Mouse (Mus musculus): Measurements from ENCODE around the gene Tmc5. TPM values are rescaled to one million over a fixed set of nuclear protein-coding genes. Genes with fewer than 3 reads are reported as not detected.

Gene Tmc5
- polyA plus RNA-seq, 1 experiment from 2014 or later: 0.17 TPM

DNA sequence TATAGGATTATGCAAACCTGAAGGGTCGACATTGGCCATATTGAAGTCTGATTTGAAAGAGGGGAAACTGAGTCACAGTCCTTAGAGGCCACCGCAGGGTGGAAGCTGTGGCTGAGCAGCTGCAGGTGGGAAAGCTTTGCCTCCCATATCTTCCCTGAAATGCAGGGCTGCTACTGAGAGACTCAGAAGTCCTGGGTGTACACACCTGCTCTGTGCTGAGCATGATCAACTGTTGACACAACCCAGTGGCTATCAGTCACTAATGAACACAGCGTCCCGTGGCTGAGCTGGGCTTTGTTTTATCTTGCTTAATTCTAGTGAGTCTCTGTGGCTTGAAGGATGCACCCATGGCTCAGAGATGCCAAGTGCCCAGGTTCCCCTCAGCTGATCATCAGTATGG is 53.0 kb downstream of the Tmc5 start:
- Histone ChIP-seq H3K36me3 (ENCODE audit: control insufficient read depth, insufficient read depth, low read length) (no peaks in the 10 kb centered on the region), H3K4me3 (ENCODE audit: low read depth, low read length) (no peak overlapping the region), H3K27me3 (ENCODE audit: control insufficient read depth, insufficient read depth, low read length) (no peaks in the 10 kb centered on the region), H3K4me1 (ENCODE audit: control insufficient read depth, insufficient read depth, low read length) (no peaks in the 10 kb centered on the region), H3K9ac (ENCODE audit: low read length) (no peak overlapping the region), H3K27ac (ENCODE audit: low read depth, low read length) (no peak overlapping the region), H3K9me3 (ENCODE audit: control insufficient read depth, low read length) (no peaks in the 10 kb centered on the region), H3K4me2 (ENCODE audit: low read depth) (no peak overlapping the region)
- ATAC-seq (ENCODE audit: insufficient read depth, low FRiP score, low TSS enrichment) (no peak), DNase-seq (ENCODE audit: low spot score) (no peak)
- 95% methylated on average over 4 of the region's 4 CpGs for WGBS

DNA sequence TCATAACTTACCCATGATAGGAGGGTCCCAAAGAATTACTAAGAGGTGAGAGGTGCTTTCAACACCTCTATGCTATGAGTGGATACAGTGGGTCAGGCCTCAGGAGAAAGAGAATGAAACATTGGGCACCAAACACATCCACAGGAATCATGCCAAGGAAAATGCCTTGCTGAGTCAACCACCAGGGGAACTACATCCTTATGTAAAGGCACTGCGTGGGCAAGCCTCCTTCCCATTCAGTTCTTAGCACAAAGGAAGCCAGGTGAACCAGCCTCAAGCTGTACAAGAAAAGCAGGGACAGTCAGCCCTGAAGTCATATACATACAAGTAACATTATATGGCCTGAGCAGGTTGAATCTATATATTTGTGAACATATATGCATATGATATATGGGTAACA is 53.8 kb downstream of the Tmc5 start:
- H3K4me1 ChIP-seq (ENCODE audit: control insufficient read depth, insufficient read depth, low read length): no peaks in the 10 kb centered on the region
- H3K27ac ChIP-seq (ENCODE audit: low read depth, low read length): no peak overlapping the region
- H3K4me3 ChIP-seq (ENCODE audit: low read depth, low read length): no peak overlapping the region
- H3K9me3 ChIP-seq (ENCODE audit: control insufficient read depth, low read length): no peaks in the 10 kb centered on the region
- no peaks in the 10 kb centered on the region for H3K27me3 ChIP-seq (ENCODE audit: control insufficient read depth, insufficient read depth, low read length)
- no peak overlapping the region for H3K4me2 ChIP-seq (ENCODE audit: low read depth)
- no peaks in the 10 kb centered on the region for H3K36me3 ChIP-seq (ENCODE audit: control insufficient read depth, insufficient read depth, low read length)
- DNase-seq (ENCODE audit: low spot score) (no peak), ATAC-seq (ENCODE audit: insufficient read depth, low FRiP score, low TSS enrichment) (no peak)
- no peak overlapping the region for H3K9ac ChIP-seq (ENCODE audit: low read length)
- 88% methylated on average over 1 of the region's 1 CpGs for WGBS

DNA sequence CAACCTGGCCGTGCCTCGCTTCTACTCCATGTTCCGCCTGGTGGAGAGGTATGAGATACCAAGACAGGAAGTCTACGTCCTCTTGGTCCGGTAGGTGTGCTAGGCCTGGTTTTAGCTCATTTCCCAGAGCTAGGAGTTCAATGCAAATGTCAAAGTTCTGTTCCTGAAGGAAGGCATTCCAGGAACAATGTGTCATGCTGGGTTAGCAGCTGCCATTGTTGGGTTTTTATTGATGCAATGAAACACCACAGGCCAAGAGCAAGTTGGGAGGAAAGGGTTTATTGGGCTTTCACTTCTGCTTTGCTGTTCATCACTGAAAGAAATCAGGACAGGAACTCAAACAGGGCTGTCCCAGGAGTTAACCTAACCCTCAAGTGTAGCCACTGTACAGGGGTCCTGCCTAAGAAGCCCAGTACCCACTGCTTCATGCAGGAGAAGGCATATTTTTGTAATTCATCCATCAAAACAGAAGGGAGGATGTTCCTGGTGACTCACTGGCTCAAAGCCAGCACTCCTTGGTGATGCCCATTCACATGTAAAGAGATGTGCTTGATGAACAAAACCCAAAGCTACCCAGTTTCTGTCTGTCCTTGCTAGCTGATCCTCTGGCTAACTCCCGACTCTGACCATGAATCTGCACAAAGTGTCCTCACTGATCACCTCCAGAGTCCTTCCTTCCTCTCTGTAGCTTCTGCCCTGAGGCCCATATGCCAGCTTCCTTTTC is 55.6 kb downstream of the Tmc5 start:
- Histone ChIP-seq H3K27me3 (ENCODE audit: control insufficient read depth, insufficient read depth, low read length) (no peaks in the 10 kb centered on the region), H3K4me3 (ENCODE audit: low read depth, low read length) (no peak overlapping the region), H3K4me2 (ENCODE audit: low read depth) (no peak overlapping the region), H3K9me3 (ENCODE audit: control insufficient read depth, low read length) (no peaks in the 10 kb centered on the region), H3K27ac (ENCODE audit: low read depth, low read length) (no peak overlapping the region), H3K36me3 (ENCODE audit: control insufficient read depth, insufficient read depth, low read length) (no peaks in the 10 kb centered on the region), H3K4me1 (ENCODE audit: control insufficient read depth, insufficient read depth, low read length) (no peaks in the 10 kb centered on the region), H3K9ac (ENCODE audit: low read length) (no peak overlapping the region)
- DNase-seq (ENCODE audit: low spot score) (no peak), ATAC-seq (ENCODE audit: insufficient read depth, low FRiP score, low TSS enrichment) (no peak)
- 87% methylated on average over 6 of the region's 6 CpGs for WGBS

DNA sequence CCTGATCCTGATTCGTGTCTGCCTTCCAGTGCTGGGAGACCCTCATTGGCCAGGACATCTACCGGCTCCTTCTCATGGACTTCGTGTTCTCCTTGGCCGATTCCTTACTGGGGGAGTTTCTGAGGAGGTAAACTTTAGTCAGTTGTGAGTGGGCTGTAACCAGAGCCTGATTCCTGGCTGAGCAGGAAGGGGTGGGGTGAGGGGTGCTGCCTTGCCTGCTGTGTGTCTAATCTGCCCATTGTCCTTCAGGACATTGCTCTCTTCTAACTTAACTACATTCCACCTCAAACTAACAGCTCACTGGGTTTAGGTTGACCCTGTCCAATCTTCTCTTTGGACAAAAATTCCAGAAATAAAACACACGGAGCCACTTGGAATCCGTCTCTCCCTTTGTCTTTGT is 59.6 kb downstream of the Tmc5 start:
- DNase-seq (ENCODE audit: low spot score) (no peak), ATAC-seq (ENCODE audit: insufficient read depth, low FRiP score, low TSS enrichment) (no peak)
- no peaks in the 10 kb centered on the region for H3K4me1 ChIP-seq (ENCODE audit: control insufficient read depth, insufficient read depth, low read length)
- no peaks in the 10 kb centered on the region for H3K27me3 ChIP-seq (ENCODE audit: control insufficient read depth, insufficient read depth, low read length)
- H3K9ac ChIP-seq (ENCODE audit: low read length): no peak overlapping the region
- H3K36me3 ChIP-seq (ENCODE audit: control insufficient read depth, insufficient read depth, low read length): no peaks in the 10 kb centered on the region
- no peaks in the 10 kb centered on the region for H3K9me3 ChIP-seq (ENCODE audit: control insufficient read depth, low read length)
- H3K27ac ChIP-seq (ENCODE audit: low read depth, low read length): no peak overlapping the region
- no peak overlapping the region for H3K4me2 ChIP-seq (ENCODE audit: low read depth)
- H3K4me3 ChIP-seq (ENCODE audit: low read depth, low read length): no peak overlapping the region
- WGBS: 45% methylated on average over 6 of the region's 6 CpGs

DNA sequence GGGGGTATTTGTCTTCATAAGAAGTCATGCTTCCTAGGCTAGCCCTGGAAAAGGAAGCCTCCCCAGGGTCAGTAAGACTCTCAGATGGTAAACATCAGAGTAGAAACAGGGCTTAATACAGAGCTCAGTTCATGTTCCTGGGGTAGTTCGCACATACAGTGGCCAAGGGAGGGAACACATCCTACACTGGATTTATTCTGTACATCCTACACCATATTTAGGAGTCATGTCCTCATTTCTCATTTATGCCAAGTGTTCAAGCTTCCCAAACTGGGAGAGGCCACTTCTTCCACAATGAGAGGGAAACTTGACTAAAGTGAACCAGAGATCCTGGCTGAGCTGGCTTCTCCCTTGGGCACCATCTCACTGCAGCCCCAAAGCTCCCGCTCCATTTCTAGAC is 70.7 kb downstream of the Tmc5 start:
- H3K27ac ChIP-seq (ENCODE audit: low read depth, low read length): no peak overlapping the region
- no peak overlapping the region for H3K4me3 ChIP-seq (ENCODE audit: low read depth, low read length)
- DNase-seq (ENCODE audit: low spot score) (no peak), ATAC-seq (ENCODE audit: insufficient read depth, low FRiP score, low TSS enrichment) (no peak)
- H3K27me3 ChIP-seq (ENCODE audit: control insufficient read depth, insufficient read depth, low read length): no peaks in the 10 kb centered on the region
- no peaks in the 10 kb centered on the region for H3K9me3 ChIP-seq (ENCODE audit: control insufficient read depth, low read length)
- no peaks in the 10 kb centered on the region for H3K36me3 ChIP-seq (ENCODE audit: control insufficient read depth, insufficient read depth, low read length)
- H3K4me2 ChIP-seq (ENCODE audit: low read depth): no peak overlapping the region
- no peak overlapping the region for H3K9ac ChIP-seq (ENCODE audit: low read length)
- 95% methylated on average over 2 of the region's 2 CpGs for WGBS
- H3K4me1 ChIP-seq (ENCODE audit: control insufficient read depth, insufficient read depth, low read length): no peaks in the 10 kb centered on the region

DNA sequence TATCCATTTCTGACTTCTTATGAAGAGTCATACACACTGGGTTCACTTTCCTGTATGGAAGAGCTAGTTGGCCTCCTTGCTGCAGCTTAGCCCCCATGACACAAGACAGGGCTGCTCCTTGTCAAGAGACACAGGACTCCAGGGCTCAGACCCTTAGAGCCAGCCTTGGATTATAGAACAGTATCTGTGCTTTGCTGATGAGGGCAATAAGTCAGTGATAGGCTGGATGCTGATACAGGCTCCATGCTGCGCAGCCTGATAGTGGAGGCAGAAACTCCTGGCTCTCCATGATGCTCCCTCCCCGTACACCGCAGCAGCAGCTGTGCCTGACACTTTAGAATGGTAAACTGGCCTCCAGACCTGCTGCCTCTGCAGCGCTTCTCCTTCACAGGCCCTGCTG is 73.0 kb downstream of the Tmc5 start:
- Histone ChIP-seq H3K36me3 (ENCODE audit: control insufficient read depth, insufficient read depth, low read length) (no peaks in the 10 kb centered on the region), H3K4me2 (ENCODE audit: low read depth) (no peak overlapping the region), H3K4me1 (ENCODE audit: control insufficient read depth, insufficient read depth, low read length) (no peaks in the 10 kb centered on the region), H3K4me3 (ENCODE audit: low read depth, low read length) (no peak overlapping the region), H3K9me3 (ENCODE audit: control insufficient read depth, low read length) (no peaks in the 10 kb centered on the region), H3K27ac (ENCODE audit: low read depth, low read length) (no peak overlapping the region), H3K27me3 (ENCODE audit: control insufficient read depth, insufficient read depth, low read length) (no peaks in the 10 kb centered on the region), H3K9ac (ENCODE audit: low read length) (no peak overlapping the region)
- ATAC-seq (ENCODE audit: insufficient read depth, low FRiP score, low TSS enrichment) (no peak), DNase-seq (ENCODE audit: low spot score) (no peak)
- 66% methylated on average over 4 of the region's 4 CpGs for WGBS

DNA sequence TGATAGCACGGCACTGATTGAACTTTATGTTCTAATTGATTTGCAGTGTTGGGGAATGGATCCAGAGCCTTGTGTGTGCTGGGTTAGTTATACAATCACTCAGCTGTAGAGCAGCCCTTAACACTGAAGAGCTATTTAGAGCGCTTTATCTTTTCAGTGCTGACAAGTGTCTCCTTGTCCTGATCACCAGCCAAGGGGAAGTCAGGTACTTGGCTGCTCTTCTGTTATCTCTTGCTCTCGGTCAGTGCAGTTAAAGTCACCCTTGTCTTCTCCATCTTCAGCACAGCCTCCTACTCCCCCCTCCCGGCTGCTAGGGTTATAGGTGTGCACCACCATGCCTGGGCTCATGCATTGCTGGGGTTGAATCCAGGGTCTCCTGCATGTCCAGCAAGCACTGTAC is 79.7 kb downstream of the Tmc5 start:
- no peak overlapping the region for H3K27ac ChIP-seq (ENCODE audit: low read depth, low read length)
- DNase-seq (ENCODE audit: low spot score): no peak
- H3K27me3 ChIP-seq (ENCODE audit: control insufficient read depth, insufficient read depth, low read length): no peaks in the 10 kb centered on the region
- no peaks in the 10 kb centered on the region for H3K36me3 ChIP-seq (ENCODE audit: control insufficient read depth, insufficient read depth, low read length)
- H3K4me3 ChIP-seq (ENCODE audit: low read depth, low read length): no peak overlapping the region
- no peak overlapping the region for H3K4me2 ChIP-seq (ENCODE audit: low read depth)
- H3K9me3 ChIP-seq (ENCODE audit: control insufficient read depth, low read length): no peaks in the 10 kb centered on the region
- no peak overlapping the region for H3K9ac ChIP-seq (ENCODE audit: low read length)
- WGBS: 93% methylated on average over 4 of the region's 4 CpGs
- H3K4me1 ChIP-seq (ENCODE audit: control insufficient read depth, insufficient read depth, low read length): no peaks in the 10 kb centered on the region
- no peak for ATAC-seq (ENCODE audit: insufficient read depth, low FRiP score, low TSS enrichment)

DNA sequence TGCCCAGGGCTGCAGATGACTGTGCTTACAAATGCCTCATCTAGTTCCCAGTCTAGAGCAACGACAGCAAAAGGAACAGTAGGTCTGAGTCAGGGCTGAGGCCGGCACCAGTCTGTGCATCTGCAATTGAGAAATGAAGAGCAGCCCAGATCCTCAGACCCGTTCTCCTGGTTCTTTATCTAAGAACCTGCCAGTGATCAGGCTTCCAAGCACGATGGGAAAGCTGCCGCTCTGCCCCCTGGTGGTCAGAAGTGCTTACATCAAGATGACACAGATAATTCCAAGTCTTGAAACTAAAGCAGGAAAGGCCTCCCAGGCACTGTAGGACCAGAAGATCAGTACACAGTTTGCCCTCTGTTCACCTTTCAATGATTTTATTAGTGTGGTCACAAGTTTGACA is 91.1 kb downstream of the Tmc5 start:
- Histone ChIP-seq H3K4me2 (ENCODE audit: low read depth) (no peak overlapping the region), H3K36me3 (ENCODE audit: control insufficient read depth, insufficient read depth, low read length) (peaks cover 12% of the 10 kb centered on the region), H3K9ac (ENCODE audit: low read length) (no peak overlapping the region), H3K4me1 (ENCODE audit: control insufficient read depth, insufficient read depth, low read length) (no peaks in the 10 kb centered on the region), H3K27ac (ENCODE audit: low read depth, low read length) (no peak overlapping the region), H3K27me3 (ENCODE audit: control insufficient read depth, insufficient read depth, low read length) (no peaks in the 10 kb centered on the region), H3K9me3 (ENCODE audit: control insufficient read depth, low read length) (no peaks in the 10 kb centered on the region), H3K4me3 (ENCODE audit: low read depth, low read length) (no peak overlapping the region)
- 0 out of 2 replicates have a peak, but pooled peaks have one; percentile 23 for ATAC-seq (ENCODE audit: insufficient read depth, low FRiP score, low TSS enrichment)
- DNase-seq (ENCODE audit: low spot score): peak; percentile 84
- WGBS: 38% methylated on average over 5 of the region's 5 CpGs

DNA sequence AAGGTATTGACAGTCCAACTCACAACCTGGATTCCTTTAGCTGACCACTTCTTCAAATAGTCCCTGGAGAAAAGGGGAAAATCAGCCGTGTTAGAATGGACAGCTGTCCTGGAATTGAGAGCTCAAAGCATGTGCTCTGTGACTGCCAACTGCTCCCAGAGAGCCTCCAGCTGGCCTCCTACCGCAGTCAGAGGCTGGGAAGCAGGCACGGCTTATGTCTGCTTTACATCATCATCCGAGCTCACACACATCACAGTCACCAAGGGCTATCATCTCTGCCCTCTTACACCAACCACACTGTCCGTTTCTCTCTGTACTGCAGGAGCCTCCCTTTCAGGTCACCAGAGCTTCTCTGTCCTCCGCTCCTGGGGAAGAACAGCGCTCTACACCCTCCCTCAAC is 92.0 kb downstream of the Tmc5 start:
- H3K4me3 ChIP-seq (ENCODE audit: low read depth, low read length): no peak overlapping the region
- no peak overlapping the region for H3K9ac ChIP-seq (ENCODE audit: low read length)
- WGBS: 90% methylated on average over 7 of the region's 7 CpGs
- H3K27me3 ChIP-seq (ENCODE audit: control insufficient read depth, insufficient read depth, low read length): no peaks in the 10 kb centered on the region
- H3K9me3 ChIP-seq (ENCODE audit: control insufficient read depth, low read length): no peaks in the 10 kb centered on the region
- no peak overlapping the region for H3K4me2 ChIP-seq (ENCODE audit: low read depth)
- DNase-seq (ENCODE audit: low spot score): no peak
- no peak for ATAC-seq (ENCODE audit: insufficient read depth, low FRiP score, low TSS enrichment)
- H3K27ac ChIP-seq (ENCODE audit: low read depth, low read length): no peak overlapping the region
- H3K4me1 ChIP-seq (ENCODE audit: control insufficient read depth, insufficient read depth, low read length): no peaks in the 10 kb centered on the region
- H3K36me3 ChIP-seq (ENCODE audit: control insufficient read depth, insufficient read depth, low read length): peaks cover 12% of the 10 kb centered on the region

Measured in neural tube, embryonic 11.5 days (tissue).